22 mouse cellular contexts compared by ENCODE assay signal in the genomic region with DNA sequence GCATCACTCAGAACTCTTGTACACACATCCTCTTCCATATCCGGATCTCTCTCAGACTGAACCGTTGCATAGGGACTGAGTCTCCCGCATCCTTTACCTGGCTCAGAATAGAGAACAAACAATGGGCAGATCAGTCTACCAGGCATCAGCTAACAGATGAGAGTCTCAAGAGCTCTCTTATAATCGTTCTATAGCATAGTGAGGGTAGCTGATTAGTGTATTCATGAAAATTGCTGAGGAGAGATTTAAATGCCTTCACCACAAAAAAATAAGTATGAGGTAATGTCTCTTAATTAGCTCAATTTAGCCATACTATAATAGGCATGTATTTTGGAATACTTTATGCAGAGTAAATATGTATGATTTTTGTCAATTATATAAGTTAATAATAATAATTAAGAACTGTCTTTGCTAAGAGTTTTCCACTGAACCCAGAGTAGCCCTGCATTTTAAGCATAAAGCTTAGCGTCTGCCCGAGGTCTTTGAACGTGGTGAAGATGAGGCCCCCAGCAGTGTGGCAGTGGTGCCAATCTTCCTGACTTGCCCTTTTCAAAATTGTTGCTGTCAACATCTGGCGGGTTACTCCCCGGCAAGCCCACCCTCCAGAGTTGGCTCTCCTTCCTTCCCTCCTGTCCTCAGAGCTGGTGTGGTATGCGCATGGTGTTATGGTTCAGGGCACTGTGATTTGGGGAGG. TPM values are rescaled to one million over a fixed set of nuclear protein-coding genes. Genes with fewer than 3 reads are reported as not detected.
DNase-seq lines count a peak whose midpoint lies in the region; ATAC-seq lines count a peak whose summit lies in the region.
"Had no signal": no experiment of that assay in that cellular context is flagged by ENCODE, and none has a peak within 500 bp of the region (broad histone marks: within the 10 kb centered on the region; RNA-seq: fewer than 3 reads in every experiment).

No protein-coding gene starts in this region.

- peak; percentile 76 for ATAC-seq in forebrain, embryonic 13.5 days
- no peak for ATAC-seq in heart, embryonic 13.5 days (ENCODE audit: extremely low read depth, insufficient number of reproducible peaks, low FRiP score, low TSS enrichment)
- ATAC-seq in midbrain, embryonic 15.5 days (replicated peaks): 0 out of 2 replicates have a peak, but pooled peaks have one; percentile 28
- ATAC-seq in midbrain, embryonic 11.5 days (ENCODE audit: low FRiP score): no peak
- peak; percentile 57 for ATAC-seq in forebrain, embryonic 16.5 days
- ATAC-seq: hindbrain, postnatal 0 days had no signal

- H3K9me3 ChIP-seq in forebrain, embryonic 13.5 days (replicated peaks): no peaks in the 10 kb centered on the region
- no peaks in the 10 kb centered on the region for H3K9me3 ChIP-seq in forebrain, embryonic 10.5 days
- no peaks in the 10 kb centered on the region for H3K9me3 ChIP-seq in heart, embryonic 13.5 days
- no peaks in the 10 kb centered on the region for H3K9me3 ChIP-seq in midbrain, embryonic 15.5 days
- no peaks in the 10 kb centered on the region for H3K9me3 ChIP-seq in midbrain, embryonic 11.5 days (ENCODE audit: control insufficient read depth, low read length)
- no peaks in the 10 kb centered on the region for H3K9me3 ChIP-seq in forebrain, embryonic 16.5 days (ENCODE audit: control insufficient read depth, low read length)
- H3K9me3 ChIP-seq: embryonic facial prominence, embryonic 10.5 days; hindbrain, embryonic 13.5 days had no signal

- no peak overlapping the region for H3K4me2 ChIP-seq in forebrain, embryonic 13.5 days
- H3K4me2 ChIP-seq in heart, embryonic 13.5 days: no peak overlapping the region
- H3K4me2 ChIP-seq in midbrain, embryonic 15.5 days: no peak overlapping the region
- H3K4me2 ChIP-seq in midbrain, embryonic 11.5 days: no peak overlapping the region
- H3K4me2 ChIP-seq in forebrain, embryonic 16.5 days (ENCODE audit: low read length): no peak overlapping the region
- H3K4me2 ChIP-seq: hindbrain, embryonic 13.5 days had no signal

- no peak for DNase-seq in forebrain, embryonic 10.5 days (ENCODE audit: extremely low spot score, low spot score)
- DNase-seq in heart, adult 18-20 months: no peak
- no peak for DNase-seq in midbrain, embryonic 11.5 days (ENCODE audit: low spot score, missing footprints)
- DNase-seq in cerebellum, adult 11-12 months: no peak
- DNase-seq: adrenal gland, postnatal 14 days; cerebellum, adult 2 months; cerebellum, postnatal 10 days; gastrocnemius, postnatal 14 days; kidney, adult 11 months; kidney, adult 9 months had no signal

- no peaks in the 10 kb centered on the region for H3K27me3 ChIP-seq in forebrain, embryonic 13.5 days
- H3K27me3 ChIP-seq in forebrain, embryonic 10.5 days (ENCODE audit: poor library complexity, severe bottlenecking): no peaks in the 10 kb centered on the region
- H3K27me3 ChIP-seq in heart, embryonic 13.5 days (replicated peaks): no peaks in the 10 kb centered on the region
- no peaks in the 10 kb centered on the region for H3K27me3 ChIP-seq in midbrain, embryonic 15.5 days (replicated peaks)
- no peaks in the 10 kb centered on the region for H3K27me3 ChIP-seq in midbrain, embryonic 11.5 days (ENCODE audit: control insufficient read depth, insufficient read depth, low read length)
- no peaks in the 10 kb centered on the region for H3K27me3 ChIP-seq in forebrain, embryonic 16.5 days (replicated peaks; ENCODE audit: control insufficient read depth, insufficient read depth, low read length)
- H3K27me3 ChIP-seq: hindbrain, embryonic 13.5 days had no signal

- no peak overlapping the region for H3K27ac ChIP-seq in forebrain, embryonic 13.5 days
- no peak overlapping the region for H3K27ac ChIP-seq in forebrain, embryonic 10.5 days
- H3K27ac ChIP-seq in heart, embryonic 13.5 days (replicated peaks): peak overlapping the region; percentile 72; the same call in 1 of the 2 replicates
- H3K27ac ChIP-seq in midbrain, embryonic 15.5 days: no peak overlapping the region
- H3K27ac ChIP-seq in midbrain, embryonic 11.5 days (ENCODE audit: low read depth, low read length): no peak overlapping the region
- H3K27ac ChIP-seq in forebrain, embryonic 16.5 days (ENCODE audit: low read length): no peak overlapping the region
- H3K27ac ChIP-seq: embryonic facial prominence, embryonic 10.5 days; hindbrain, embryonic 13.5 days; hindbrain, postnatal 0 days had no signal

- peaks cover 23% of the 10 kb centered on the region for H3K36me3 ChIP-seq in forebrain, embryonic 13.5 days (ENCODE audit: poor library complexity, severe bottlenecking)
- H3K36me3 ChIP-seq in forebrain, embryonic 10.5 days (replicated peaks): peaks cover 16% of the 10 kb centered on the region
- peaks cover 47% of the 10 kb centered on the region for H3K36me3 ChIP-seq in heart, embryonic 13.5 days
- no peaks in the 10 kb centered on the region; the same call in 1 of the 2 replicates for H3K36me3 ChIP-seq in midbrain, embryonic 15.5 days (replicated peaks)
- 0 out of 2 replicates have a peak, but pooled peaks cover 2% of the 10 kb centered on the region for H3K36me3 ChIP-seq in midbrain, embryonic 11.5 days (ENCODE audit: control insufficient read depth, insufficient read depth, low read length)
- no peaks in the 10 kb centered on the region for H3K36me3 ChIP-seq in forebrain, embryonic 16.5 days (ENCODE audit: control insufficient read depth, insufficient read depth)

- H3K9ac ChIP-seq in forebrain, embryonic 13.5 days: no peak overlapping the region
- H3K9ac ChIP-seq in heart, embryonic 13.5 days: no peak overlapping the region
- no peak overlapping the region for H3K9ac ChIP-seq in midbrain, embryonic 15.5 days
- no peak overlapping the region for H3K9ac ChIP-seq in midbrain, embryonic 11.5 days (ENCODE audit: low read length)
- H3K9ac ChIP-seq in forebrain, embryonic 16.5 days (replicated peaks; ENCODE audit: low read depth, low read length): no peak overlapping the region
- H3K9ac ChIP-seq: hindbrain, embryonic 13.5 days had no signal

- no peak overlapping the region for H3K4me3 ChIP-seq in forebrain, embryonic 13.5 days
- no peak overlapping the region for H3K4me3 ChIP-seq in forebrain, embryonic 10.5 days
- no peak overlapping the region for H3K4me3 ChIP-seq in heart, embryonic 13.5 days
- no peak overlapping the region for H3K4me3 ChIP-seq in midbrain, embryonic 15.5 days
- no peak overlapping the region for H3K4me3 ChIP-seq in midbrain, embryonic 11.5 days (ENCODE audit: low read depth, low read length)
- no peak overlapping the region for H3K4me3 ChIP-seq in forebrain, embryonic 16.5 days (replicated peaks; ENCODE audit: low read length)
- H3K4me3 ChIP-seq: embryonic facial prominence, embryonic 10.5 days; hindbrain, embryonic 13.5 days had no signal

- WGBS in forebrain, embryonic 13.5 days: 78% methylated on average over 10 of the region's 10 CpGs
- WGBS in forebrain, embryonic 10.5 days: 93% methylated on average over 10 of the region's 10 CpGs
- WGBS in heart, embryonic 13.5 days: 83% methylated on average over 10 of the region's 10 CpGs
- 85% methylated on average over 10 of the region's 10 CpGs for WGBS in midbrain, embryonic 15.5 days
- 93% methylated on average over 10 of the region's 10 CpGs for WGBS in midbrain, embryonic 11.5 days
- WGBS in forebrain, embryonic 16.5 days: 66% methylated on average over 10 of the region's 10 CpGs

- peaks cover 8% of the 10 kb centered on the region; the same call in 1 of the 2 replicates for H3K4me1 ChIP-seq in forebrain, embryonic 13.5 days
- H3K4me1 ChIP-seq in forebrain, embryonic 10.5 days: no peaks in the 10 kb centered on the region
- H3K4me1 ChIP-seq in heart, embryonic 13.5 days: peaks cover 39% of the 10 kb centered on the region
- no peaks in the 10 kb centered on the region for H3K4me1 ChIP-seq in midbrain, embryonic 15.5 days
- no peaks in the 10 kb centered on the region for H3K4me1 ChIP-seq in midbrain, embryonic 11.5 days (ENCODE audit: control insufficient read depth, insufficient read depth, low read length)
- 0 out of 2 replicates have a peak, but pooled peaks cover 4% of the 10 kb centered on the region for H3K4me1 ChIP-seq in forebrain, embryonic 16.5 days (replicated peaks; ENCODE audit: control insufficient read depth, insufficient read depth, low read length)
- H3K4me1 ChIP-seq: embryonic facial prominence, embryonic 10.5 days; hindbrain, embryonic 13.5 days had no signal

RNA-seq across cellular contexts. Expression of a gene that starts 23.0 kb away (rescaled TPM):
- not detected in 2 replicates for polyA plus RNA-seq in forebrain, embryonic 13.5 days (2015; fragmentation: Nextera tagmentation; extraction: Ambion mirVana)
- polyA plus RNA-seq in forebrain, embryonic 10.5 days (2016; fragmentation: Nextera tagmentation; extraction: Ambion mirVana): not detected in 2 replicates
- 0.15 and 0.74 TPM in 2 replicates for polyA plus RNA-seq in heart, embryonic 13.5 days (2015; fragmentation: Nextera tagmentation; extraction: Ambion mirVana)
- total RNA-seq in heart, adult 18-20 months (2021): under 1 TPM; 0.12 to 0.15 TPM
- polyA plus RNA-seq in midbrain, embryonic 15.5 days (2015; fragmentation: Nextera tagmentation; extraction: Ambion mirVana): 0.05 and 0.11 TPM in 2 replicates
- 0.07 TPM in 1 of 2 replicates, not detected in the other for polyA plus RNA-seq in midbrain, embryonic 11.5 days (2014; fragmentation: Nextera tagmentation; extraction: Ambion mirVana)
- polyA plus RNA-seq in forebrain, embryonic 16.5 days (2015; fragmentation: Nextera tagmentation; extraction: Ambion mirVana): 0.16 TPM in 1 of 2 replicates, not detected in the other
- total RNA-seq: adrenal gland, adult 18-20 months; adrenal gland, postnatal 14 days; gastrocnemius, adult 18-20 months; gastrocnemius, postnatal 14 days; hematopoietic stem cell, adult 5-6 weeks; hindbrain, postnatal 0 days; MEL had no signal
- polyA plus RNA-seq: C2C12; cerebellum, adult 2 months had no signal

Comparison
In these comparisons a context has a peak if more than half of its experiments do, and no peak if none do; other contexts are left out.
1. ATAC-seq: peak in forebrain, embryonic 13.5 days (single experiment), midbrain, embryonic 15.5 days (single experiment) and forebrain, embryonic 16.5 days (single experiment); none in heart, embryonic 13.5 days (single experiment) and midbrain, embryonic 11.5 days (single experiment).